Mouse (Mus musculus): ENCODE results near the gene 9930021J03Rik.

DNA sequence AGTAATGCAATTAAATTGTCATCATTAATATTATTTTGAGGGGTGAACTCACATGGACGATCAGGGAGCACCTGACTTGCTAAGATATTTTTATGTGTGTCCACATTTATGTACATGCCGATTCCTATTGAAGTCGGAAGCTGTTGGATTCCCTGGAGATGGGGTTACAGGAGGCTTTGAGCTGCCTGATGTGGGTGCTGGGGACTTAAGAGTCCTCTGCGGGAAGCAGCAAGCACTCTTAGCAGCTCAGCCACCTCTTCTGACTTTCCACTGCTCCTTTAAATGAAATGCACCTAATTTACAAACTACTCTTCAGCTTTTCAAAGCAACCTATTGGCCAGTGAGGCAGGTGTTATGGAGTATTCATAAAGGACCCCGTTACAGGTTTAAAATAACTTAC, 97.3 kb downstream of the 9930021J03Rik start:
- TF ChIP-seq POLR2A (IDR thresholded peaks at IDR 0.05; ENCODE audit: low read depth, low read length): no peak
- no peak for TF ChIP-seq CTCF (IDR thresholded peaks at IDR 0.05; ENCODE audit: extremely low read depth, insufficient read depth, insufficient read length, insufficient replicate concordance)

Measured in spleen, adult 2 months (tissue).